Mouse (Mus musculus): ENCODE measurements at regions not wholly inside any gene's neighbourhood (a gene's known extent, or its start where the extent isn't known, plus 50 kb on each side); places are given as distances from the start of the nearest gene placed in this dataset.

DNA sequence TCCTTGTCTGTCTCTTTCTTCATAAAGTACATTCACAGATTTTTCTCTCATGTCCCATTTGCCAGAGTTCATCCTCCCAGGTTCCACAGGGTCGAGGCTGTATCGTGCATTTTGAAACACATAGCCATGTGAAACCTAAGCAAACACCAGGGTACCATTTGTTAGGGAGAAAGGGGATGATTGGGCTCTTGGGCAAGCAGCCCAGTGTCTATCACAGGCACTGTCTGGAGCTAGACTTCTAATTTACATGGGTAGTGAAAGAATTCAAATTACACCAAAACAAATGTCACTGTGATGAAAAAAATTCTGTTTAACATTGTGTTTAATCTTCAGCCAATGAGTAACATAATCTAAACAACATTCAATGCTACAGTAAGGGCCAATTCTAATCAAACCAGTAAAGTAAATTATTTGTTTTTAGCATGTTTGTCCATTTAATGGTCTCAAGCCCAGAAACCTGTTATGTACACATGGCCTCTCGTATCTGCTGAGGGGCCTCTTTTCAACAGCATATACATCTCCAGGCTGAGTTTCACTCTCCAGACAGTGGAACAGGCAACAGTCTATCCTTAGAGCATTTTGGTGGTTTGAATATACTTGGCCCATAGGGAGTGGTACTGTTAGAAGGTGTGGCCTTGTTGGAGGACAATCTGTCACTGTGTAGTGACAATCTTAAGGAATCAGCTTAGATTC, 112.3 kb upstream of the Pdha1 start:
- peak in 1 of 2 experiments; percentile 22 for DNase-seq

DNA sequence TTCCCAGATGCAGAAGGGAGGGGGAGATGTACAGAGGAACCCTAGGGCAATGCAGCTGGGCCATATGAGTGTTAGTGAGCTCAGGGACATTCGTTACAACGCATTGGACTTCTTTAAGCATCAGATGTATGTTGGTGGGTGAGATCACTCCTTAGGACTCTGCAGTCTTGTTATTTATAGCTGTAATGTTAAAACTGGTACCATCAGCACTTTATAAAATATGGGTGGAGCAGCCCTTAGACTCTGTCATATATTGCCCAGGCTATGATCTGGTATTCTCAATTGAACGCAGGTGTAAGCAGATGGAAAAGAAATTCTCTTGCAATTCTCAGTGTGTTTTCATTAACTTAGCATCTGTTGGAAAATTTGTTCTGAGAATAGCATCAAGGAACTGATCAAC, 68.2 kb upstream of the Pdha1 start:
- no peak for DNase-seq
